Mouse (Mus musculus): ENCODE measurements at regions not wholly inside any gene's neighbourhood (a gene's known extent, or its start where the extent isn't known, plus 50 kb on each side); places are given as distances from the start of the nearest gene placed in this dataset.

DNA sequence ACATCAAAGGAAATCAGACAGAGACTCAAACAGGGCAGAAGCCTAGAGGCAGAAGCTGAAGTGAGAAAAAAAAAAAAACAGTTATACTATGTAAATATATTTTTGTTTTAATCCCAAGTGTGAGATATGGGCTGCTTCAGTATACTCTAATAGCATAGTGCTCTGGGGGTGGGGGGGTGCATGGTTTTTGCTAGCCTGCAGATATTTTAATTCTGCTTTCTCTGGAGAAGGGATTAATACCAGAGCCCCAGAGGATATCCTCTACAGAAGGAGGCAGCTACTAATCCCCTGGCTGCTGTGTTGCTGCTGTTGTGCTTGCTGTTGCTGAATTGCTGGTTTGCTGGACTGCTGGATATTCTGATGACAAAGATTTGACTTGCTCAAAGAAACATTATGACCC is 367.8 kb downstream of the Nova1 start:
- no peak for TF ChIP-seq CTCF (IDR thresholded peaks at IDR 0.05)
- TF ChIP-seq POLR2A (IDR thresholded peaks at IDR 0.05; ENCODE audit: insufficient read depth, low read depth, low read length), result no peak
- no peak for TF ChIP-seq EP300 (IDR thresholded peaks at IDR 0.05; ENCODE audit: insufficient read depth, low read depth, low read length)
